Mouse (Mus musculus) kidney, postnatal 14 days (tissue): Measurements from ENCODE around the gene Ccdc9.
"Not testable (repeated sequence)": the region's sequence is repeated elsewhere in the genome, so short reads cannot be mapped to it uniquely, and the experiment has no call there.

ENCODE experiments used
- DNase-seq: peaks from one replicate; pipeline ENCODE4 v3.0.0; 2022; ENCODE audit warnings: mixed read lengths

Gene Ccdc9

GRCm38 (mm10) chr7:16266593-16266992 lies 20.0 kb downstream of the Ccdc9 start:
- DNase-seq, result not testable (repeated sequence)

GRCm38 (mm10) chr7:16265856-16266255 lies 20.7 kb downstream of the Ccdc9 start:
- no peak for DNase-seq

DNA sequence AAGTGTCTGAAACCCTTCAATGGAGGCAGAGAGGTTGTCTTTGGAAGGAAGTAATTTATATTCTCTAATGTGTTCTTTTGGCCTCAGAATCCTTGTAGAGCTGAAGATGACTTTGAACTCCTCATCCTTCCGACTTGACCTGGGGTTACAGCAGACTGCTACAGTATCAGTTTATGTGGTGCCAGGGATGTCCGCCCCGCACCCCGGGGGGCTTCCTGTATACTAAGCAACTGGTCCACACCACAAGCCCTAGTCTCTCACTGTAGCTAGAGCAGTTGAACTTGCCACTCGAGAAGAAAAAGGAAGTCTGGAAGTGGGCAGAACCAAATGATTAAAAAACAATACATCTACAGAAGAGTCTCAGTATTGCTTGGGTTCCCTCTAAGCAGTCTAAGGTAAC lies 22.8 kb downstream of the Ccdc9 start:
- DNase-seq, result no peak

GRCm38 (mm10) chr7:16263015-16263787 lies 23.4 kb downstream of the Ccdc9 start:
- DNase-seq, result peak; percentile 86

DNA sequence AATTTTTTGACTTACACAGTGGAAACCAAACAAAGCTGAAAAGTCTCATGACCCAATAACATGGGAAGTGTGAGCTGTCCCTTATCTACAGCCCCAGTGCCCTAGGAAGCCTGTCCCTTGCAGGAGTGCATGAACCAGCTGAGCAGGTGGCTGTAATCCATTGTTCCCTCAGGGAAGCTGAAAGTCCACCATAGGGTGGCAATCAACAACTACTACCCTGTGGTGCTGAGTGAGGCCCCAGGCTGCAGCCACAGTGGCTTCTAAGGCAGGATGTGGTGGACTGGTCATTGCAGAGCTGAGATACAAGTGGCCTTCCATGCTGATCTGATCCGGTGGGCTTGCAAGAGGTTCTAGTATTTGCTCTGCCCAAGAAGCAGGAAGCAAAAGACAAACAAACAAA lies 25.5 kb downstream of the Ccdc9 start:
- no peak for DNase-seq

DNA sequence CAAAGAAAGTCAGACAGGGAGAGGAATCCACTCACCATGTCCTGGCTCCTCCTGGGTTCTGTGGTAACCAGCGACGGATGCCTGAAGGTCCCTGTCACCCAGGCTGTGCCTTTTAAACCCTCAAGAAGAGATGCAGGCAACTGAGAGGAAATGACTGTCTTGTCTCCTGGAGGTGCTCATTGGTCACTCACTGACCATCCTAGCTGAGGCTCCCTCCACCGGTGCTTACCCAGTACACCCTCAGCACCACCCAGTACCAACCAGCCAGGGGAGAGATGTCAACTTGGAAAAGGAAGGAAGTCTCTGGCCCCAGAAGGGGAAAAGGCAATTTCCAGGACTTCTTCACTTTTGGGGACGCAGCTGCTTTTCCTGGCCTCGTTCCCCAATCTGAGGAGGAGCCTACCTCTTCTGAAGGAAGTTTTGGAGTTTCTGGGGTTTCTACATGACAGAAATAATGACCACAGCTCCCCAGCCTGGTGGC lies 27.4 kb downstream of the Ccdc9 start, which contains the start of gene C5ar1:
TSS of gene C5ar1 (minus strand) at position 431 of the 481 bp plus-strand sequence.
- DNase-seq, result no peak

- no peak for DNase-seq
Observed at GRCm38 (mm10) chr7:16257830-16258229, 28.8 kb downstream of the Ccdc9 start.

GRCm38 (mm10) chr7:16255963-16256362 lies 30.6 kb downstream of the Ccdc9 start:
- DNase-seq, result not testable (repeated sequence)

DNA sequence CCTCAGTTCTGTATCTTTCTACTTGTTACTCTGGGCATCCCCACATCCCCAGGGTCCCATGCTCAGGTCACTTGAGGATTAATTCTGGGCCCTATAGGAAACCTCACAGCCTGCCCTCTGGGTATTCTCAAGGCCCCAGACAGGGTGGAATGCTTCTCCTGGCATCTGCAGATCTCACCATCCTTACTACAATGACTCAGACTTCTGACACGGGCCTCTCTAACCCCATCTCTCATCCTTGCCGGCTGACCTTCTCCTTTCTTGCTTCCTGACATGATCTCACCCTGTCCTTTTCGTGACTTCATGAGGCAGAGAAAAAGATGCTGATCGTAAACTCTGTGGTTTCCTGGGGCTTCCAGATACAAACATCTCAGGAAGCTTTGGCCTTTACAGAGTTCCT lies 32.4 kb downstream of the Ccdc9 start:
- DNase-seq, result no peak

DNA sequence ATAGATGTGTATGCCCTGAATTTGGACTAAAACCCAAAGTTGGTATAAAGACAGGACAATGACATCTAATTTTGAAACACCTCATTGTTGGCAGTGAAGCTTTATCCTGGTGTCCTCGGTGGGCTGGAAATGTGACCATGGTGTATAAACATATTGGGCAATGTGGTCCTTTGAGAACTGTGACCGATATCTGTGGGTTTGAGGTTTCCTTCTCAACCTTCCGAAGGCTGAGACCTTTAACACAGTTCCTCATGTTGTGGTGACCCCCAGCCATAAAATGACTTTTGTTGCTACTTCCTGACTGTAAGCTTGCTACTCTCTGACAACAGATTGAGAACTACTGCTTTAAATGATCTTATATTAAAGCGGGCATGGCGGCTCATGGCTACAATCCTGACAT lies 35.9 kb downstream of the Ccdc9 start:
- DNase-seq, result no peak

GRCm38 (mm10) chr7:16245958-16246357 lies 40.6 kb downstream of the Ccdc9 start:
- no peak for DNase-seq

DNA sequence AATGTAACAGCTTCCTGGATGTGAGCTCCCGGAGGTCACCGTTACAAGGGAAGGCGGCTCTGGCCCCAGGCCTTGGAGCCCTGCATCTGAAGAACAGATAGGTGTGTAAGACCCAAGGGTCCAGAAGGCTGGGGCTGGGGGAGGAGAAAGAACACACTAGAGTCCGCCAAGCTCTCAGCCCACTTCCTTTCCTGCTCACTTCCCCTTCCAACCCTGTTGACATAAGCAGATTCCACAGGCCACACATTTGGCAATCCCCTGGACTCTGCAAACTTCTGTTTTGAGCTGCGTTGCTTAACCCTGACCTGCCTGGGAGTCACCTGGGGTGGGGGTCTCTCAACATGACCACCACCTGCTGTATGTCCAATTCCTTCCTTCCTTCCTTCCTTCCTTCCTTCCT lies 42.5 kb downstream of the Ccdc9 start, which contains the start of gene C5ar2:
TSS of gene C5ar2 (minus strand) at position 88 of the 400 bp plus-strand sequence.
- DNase-seq, result no peak

DNA sequence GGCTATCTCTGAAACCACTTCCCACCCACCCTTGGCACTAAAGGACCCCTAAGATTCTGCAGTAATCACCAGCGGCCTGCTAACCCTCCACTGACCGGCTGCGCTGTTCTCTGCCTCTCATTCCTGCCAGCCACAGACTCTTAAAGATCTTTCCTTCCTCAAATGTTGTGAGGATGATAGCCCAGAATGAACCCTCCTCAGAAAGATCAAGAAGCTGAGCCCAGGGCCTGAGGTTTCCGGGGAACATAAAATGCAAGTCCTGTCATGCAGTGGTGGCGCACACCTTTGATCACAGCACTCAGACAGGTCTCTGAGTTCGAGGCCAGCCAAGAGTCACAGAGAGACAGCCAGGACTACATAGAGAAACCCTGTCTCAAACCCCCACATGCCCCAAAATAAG lies 44.4 kb downstream of the Ccdc9 start:
- DNase-seq, result no peak

- no peak for DNase-seq
Observed at GRCm38 (mm10) chr7:16241787-16242186, 44.8 kb downstream of the Ccdc9 start.

DNA sequence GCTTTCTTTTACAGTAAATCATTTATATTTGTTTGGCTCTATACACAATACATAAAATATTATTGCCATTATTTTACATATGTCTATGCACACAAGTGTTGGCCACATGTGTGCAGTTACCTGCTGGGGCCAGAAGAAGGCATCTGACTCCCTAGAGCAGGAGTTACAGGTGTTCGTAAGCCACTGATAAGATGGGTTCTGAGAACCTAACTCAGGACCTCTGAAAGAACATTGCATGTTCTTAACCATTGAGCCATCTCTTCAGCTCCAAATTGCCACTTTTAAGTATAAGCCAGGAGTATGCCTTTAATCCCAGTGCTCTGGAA lies 45.7 kb downstream of the Ccdc9 start:
- no peak for DNase-seq

DNA sequence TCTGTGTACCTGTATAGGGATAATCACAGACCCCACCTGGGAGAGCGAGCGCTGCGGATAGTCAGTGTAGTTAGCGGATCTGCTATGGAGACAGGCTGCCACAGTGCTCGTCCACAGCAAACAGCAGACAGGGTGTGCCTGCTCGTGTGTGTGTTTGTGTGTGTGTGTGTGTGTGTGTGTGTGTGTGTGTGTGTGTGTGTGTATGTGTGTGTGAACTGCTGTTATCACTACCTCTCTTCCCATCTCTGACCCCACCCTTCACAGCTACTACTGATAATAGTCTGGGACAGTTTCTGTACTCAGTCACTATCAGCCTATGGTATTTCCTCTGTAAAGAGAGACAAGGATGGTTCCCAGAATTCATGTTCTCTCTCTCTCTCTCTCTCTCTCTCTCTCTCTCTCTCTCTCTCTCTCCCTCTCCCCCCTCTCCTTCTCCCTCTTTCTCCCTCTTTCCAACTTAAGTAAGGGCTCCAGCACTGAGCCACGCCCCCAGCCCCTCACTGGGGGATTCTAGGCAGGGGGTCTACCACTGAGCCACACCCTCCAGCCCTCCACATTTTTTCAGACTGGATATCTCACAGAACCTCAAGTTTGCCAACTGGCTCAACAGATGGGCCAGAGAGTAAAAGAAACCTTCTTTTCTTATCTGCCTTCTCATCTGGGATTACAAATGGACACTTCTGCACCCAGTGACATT lies 46.2 kb downstream of the Ccdc9 start:
- DNase-seq, result no peak

DNA sequence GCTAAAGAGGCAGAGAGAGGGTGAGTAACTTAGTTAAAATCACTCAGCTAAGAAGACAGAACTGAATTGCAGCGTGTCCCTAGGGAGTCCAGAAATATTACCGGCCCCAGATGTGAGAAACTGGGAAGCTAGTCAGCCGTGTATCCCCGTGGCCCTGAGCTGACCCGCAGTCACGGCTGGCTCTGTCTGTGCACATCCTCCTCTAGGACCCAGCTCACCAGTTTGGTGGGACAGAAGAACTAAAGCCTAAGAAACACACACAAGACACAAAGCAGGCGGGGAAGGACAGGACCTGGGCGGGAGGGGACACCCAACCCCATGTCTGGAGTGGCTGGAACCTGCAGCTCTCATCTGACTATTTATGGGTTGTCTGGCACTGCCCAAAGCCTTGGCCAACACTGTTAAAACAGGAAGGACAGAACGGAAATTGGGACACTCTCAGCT lies 47.0 kb downstream of the Ccdc9 start:
- peak; percentile 9 for DNase-seq

DNA sequence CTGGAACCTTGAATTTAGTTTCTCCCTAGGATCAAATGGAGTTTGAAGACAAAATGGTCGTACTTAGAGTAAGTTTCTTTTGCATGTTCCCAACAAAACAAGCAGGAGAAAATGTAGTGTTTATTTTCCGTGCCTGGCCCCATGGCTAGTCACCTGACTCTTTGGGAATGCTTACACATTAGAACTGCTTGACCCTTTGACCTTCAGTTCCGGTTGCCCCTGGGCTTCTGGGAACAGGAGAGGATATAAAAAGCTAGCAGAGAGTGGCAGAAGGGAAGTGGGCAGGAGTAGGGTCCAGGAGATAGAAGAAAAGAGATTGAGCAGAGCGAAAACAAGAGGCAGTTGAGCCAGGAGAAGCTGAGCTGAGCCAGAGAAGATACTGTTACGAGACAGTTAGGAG lies 56.7 kb downstream of the Ccdc9 start:
- DNase-seq, result peak; percentile 50
